Mouse (Mus musculus): Measurements from ENCODE around the gene Kcng1.

- TF ChIP-seq POLR2A (IDR thresholded peaks at IDR 0.05; ENCODE audit: insufficient read depth, low read depth, low read length), result no peak
- no peak for TF ChIP-seq CTCF (IDR thresholded peaks at IDR 0.05; ENCODE audit: insufficient read depth, low read depth, low read length)
Measured at GRCm38 (mm10) chr2:168243278-168243677, 38.3 kb downstream of the Kcng1 start.
